Mouse (Mus musculus): Measurements from ENCODE around the gene Itgb3.

Gene Itgb3

DNA sequence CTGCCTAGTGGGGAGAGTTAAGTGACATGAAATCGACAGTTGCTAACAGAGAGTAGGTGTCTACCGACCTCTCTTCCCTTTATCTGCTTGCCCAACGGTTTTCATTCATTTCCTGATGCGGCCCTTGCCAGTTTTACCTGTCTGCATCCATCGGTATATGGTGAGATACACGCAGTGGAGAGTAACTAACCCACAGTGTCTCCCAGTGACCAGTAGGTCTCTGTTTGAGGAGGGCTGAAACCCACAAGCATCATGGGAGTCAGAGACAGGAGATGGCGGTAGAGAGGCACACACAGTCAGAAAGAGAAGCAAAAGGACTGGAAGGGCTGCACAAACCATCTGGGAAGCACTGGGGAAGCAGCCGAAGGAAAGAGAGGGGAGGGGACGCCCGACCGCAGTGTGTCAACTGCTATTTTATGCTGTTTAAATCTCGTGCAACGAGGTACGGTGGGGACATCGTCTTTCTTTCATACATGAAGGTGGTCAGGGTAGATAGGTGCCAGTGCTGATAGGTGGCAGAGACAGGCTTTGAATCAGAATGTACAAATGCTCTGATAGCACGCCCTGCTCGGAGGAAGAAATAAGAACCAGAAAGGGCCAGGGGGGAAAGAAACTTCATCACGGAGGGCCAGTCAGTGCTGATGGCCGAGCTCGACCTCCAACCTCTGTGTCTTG is 53.9 kb downstream of the Itgb3 start:
- DNase-seq = no peak

DNA sequence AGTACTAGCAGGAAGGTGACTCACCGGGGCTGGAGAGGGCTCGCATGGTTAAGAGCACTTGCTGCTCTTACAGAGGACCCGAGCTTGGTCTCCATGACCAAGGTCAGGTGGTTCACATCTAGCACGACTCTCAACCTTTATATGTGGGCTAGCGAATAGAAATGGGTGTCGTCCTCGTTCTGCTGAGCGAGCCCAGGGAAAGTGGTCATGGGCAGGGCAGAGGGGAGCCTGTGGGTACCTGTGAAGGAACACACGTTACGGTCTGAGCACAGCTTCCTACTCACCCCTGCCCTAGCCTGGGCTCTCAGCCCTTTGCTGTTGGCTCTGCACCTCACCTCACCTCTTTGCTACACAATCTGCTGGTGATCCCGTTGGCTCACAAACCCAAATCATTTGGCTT is 54.8 kb downstream of the Itgb3 start:
- DNase-seq = no peak

DNA sequence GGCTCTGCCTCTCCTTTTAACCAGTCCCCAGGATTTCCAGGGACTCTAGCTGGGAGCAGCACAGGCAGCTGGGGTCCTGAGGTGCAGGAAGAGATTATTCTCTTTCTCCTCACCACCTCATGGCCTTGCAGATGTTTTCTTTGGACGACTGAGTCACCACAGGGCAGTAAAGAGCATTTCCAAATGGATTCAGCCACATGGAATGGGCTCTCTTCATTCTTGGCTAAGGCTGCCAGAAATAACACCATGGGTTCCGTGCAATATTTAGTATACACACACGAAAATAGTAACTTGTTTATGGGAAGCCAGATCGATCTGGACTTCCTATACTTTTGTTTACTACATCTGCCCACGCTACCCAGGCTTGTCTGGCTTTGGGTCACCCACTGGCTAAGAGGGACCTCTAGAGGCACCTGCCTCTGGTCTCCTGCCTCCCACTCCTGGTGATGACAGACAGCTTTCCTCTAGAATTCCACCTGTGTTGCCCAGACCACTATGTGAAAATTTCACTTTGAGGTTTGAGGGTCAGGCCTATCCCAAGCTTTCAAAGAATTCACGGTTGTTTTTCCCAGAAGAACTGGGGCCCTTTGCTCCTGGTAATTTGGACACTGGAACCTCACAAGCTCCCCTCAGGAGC is 55.6 kb downstream of the Itgb3 start:
- DNase-seq = no peak

DNA sequence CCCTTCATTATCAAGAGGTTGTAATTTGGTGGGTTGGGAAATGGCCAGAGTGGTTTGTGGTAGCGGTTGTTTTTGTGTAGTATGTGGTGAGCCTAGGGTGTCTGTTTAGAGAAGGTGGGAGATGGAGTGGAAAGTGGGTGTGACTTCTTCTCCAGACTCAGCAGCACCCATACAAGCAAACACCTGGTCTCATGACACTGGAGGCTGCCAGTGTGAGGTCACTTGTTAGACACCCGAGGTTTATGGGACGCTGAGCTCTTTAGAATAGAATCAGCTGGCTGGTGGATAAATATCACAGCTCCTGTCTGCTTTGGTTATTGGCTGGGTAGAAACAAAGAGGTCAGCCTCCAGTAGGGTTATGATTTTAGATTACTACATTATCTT is 56.1 kb downstream of the Itgb3 start:
- DNase-seq = no peak

DNA sequence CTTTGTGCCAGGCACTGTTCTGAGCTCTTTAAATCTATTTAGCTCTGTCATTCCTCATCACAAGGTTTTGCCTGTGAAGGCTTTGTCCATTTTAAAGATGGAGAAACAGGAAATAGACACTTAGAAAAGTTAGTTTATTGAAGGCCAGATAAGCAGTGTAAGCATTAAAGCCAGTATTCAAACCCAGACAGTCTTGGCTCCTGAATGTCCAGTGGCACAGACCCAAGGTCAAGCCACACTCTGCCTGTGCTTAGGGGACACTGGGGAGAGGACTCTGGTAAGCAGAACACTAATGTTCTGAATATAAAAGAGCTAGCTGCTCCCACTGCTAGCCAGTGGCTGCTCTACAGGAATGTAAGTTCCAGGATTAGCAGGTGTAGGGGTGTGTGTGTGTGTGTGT is 56.6 kb downstream of the Itgb3 start:
- no peak for DNase-seq

DNA sequence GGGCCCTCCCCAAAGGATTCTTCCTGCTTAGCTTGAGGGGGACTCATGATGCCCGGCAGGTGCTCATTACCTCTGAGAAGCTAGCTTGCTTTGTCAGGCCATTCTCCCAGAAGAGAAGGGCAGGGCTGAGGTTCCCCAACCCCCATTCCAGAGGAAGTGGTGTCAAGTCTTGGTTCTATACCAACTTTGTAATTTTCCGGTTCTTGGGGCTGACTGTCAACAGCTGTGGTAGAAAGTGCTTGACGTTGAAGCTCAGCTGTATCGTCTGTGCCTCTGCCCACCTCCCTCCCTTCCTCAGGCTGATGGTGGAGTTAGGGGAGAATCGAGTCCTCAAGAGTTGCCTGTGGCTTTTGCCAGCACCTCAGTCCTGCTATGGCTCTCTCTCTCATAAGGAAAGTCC is 59.6 kb downstream of the Itgb3 start:
- no peak for DNase-seq

DNA sequence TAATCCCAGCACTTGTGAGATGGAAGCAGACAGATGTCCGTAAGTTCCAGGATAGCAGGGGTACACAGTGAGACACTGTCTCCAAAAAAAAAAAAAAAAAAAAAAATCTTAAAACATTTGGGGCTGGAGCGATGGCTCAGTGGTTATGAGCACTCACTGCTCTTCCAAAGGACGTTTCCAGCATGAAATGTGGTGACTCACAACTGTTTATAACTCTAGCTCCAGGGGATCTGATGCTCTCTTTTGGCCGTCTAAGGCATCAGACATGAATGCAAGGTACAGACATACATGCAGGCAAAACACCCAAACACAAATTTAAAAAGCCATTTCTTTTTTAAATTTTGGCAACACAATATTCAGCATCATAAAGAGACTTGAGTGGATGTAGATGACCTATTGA is 65.6 kb downstream of the Itgb3 start:
- no peak for DNase-seq

DNA sequence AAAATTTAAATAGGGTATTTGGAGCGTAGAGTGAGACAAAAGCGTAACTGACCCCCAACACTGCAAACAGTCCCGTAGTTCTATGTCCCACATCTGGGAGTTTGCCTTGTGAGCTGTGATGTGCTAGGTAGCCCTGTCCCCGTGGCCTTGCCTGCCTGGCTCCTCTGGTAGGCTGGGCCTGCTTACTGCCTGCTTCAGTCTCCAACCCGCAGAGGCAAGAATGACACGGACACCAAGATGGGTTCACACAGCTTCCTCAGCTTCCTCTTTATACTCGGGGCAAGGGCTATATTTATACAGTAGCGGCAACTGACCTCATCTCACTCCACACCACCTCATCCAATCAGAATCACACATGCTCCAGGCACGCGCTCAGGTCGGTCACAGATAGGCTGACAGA is 67.0 kb downstream of the Itgb3 start:
- DNase-seq = no peak

DNA sequence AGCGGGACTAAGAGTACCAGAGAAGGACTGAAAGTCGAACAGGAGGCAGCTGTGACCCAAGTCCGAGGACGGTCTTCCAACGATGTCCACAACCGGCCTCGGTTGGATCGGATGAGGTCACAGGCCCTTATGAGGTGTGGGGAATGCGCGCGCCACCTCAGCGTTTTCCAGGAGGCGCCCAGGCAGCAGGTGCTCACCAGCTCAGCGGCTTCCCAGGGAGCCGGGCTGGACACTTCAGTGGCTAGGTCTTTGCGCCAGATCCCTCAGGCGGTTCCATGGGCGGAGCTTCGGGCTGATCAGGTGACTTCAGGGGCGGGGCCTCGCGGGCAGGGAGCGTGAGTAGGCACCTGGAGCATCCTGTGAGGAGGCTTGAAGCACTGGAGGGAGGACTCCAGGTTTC is 77.7 kb downstream of the Itgb3 start, which contains the start of gene Gm11639:
Gene Gm11639, plus strand, starts transcription at position 160 of the 400 bp plus-strand sequence.
- no peak for DNase-seq

DNA sequence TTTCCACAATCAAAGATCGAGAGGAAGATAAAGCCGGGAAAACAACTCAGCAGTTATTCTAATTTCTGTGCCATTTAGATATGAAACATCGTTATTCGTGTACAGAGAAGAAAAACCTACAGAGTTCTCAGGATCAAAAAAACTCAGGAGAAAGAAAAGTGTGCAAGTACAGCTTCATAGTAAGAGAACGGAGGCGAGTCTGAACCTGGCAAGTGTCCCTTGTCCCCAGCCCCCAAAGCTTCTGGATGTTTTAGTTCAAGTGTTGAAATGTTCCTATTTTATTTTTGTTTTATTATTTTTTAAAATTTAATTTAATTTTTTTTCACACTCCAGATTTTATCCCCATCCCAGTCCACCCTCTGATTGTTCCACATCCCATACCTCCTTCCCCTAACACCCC is 85.4 kb downstream of the Itgb3 start:
- peak; percentile 23 for DNase-seq

DNA sequence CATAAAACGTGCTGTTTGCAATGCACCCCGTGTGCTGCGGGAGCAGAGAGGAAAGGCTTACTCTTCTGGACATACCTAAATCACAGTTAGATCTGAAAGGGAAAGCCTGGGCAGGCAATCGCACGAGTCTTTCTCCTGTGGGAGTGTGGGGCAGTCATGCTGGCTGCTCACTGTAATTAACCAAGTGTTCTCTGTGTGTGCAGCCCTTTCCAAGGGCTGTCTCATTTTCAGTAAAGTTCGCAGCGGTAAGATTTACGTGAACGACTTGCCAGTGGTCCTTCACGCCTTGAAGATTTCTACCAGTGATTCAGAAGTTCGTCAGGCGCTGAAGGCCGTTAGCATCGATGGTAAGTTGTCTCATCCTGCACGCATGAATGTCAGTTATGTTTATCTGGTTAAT is 96.3 kb downstream of the Itgb3 start:
- DNase-seq = no peak

DNA sequence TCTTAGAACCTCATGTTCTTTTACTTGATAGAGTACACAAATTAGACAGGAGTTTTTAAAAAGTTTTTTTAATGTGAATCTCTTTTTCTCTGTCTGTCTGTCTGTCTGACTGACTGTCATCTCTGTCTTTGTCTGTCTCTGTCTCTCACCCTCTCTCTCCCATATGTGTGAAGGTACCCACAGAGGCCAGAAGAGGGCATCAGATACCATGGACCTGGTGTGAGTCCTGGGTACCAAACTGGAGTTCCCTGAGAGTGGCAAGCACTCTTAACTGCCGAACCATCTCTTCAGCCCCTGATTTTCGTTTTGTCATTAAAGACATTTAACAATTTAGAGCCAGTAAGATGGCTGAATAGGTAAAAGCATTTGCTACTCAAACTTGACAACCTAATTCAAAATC is 99.3 kb downstream of the Itgb3 start:
- no peak for DNase-seq
